Mouse (Mus musculus) common myeloid progenitor, adult 5-6 weeks (primary cell): ENCODE data around the gene Tgm5. TPM values are rescaled to one million over a fixed set of nuclear protein-coding genes. Genes with fewer than 3 reads are reported as not detected.

Experiments used
- total RNA-seq: library from RNA; stranded (forward); fragments of 200-1000, 187-1606 nt; gene quantifications from 2 replicates; pipeline ENCODE4 v1.2.3, GENCODE M21; 2017

Gene Tgm5
- total RNA-seq, 1 experiment from 2014 or later, result not detected

Other genes with a start within 250 kb of the Tgm5 start
- gene Cdan1, start 235.7 kb downstream of the Tgm5 start, total RNA-seq, result 17.3 and 25.6 TPM in 2 replicates
- 5.5 and 6.4 TPM in 2 replicates for gene Ttbk2, start 235.2 kb downstream of the Tgm5 start, total RNA-seq
- 30.4 and 33.0 TPM in 2 replicates for gene Ubr1, start 115.1 kb downstream of the Tgm5 start, total RNA-seq
- gene Tmem62, start 108.8 kb downstream of the Tgm5 start, total RNA-seq, result 2.1 and 4.4 TPM in 2 replicates
- 34.7 and 53.0 TPM in 2 replicates for gene Ccndbp1, start 77.4 kb downstream of the Tgm5 start, total RNA-seq
- gene Epb42, start 48.8 kb downstream of the Tgm5 start, total RNA-seq, result 7.8 and 10.2 TPM in 2 replicates
- not detected in 2 replicates for gene Tgm7, start 24.0 kb upstream of the Tgm5 start, total RNA-seq
- 8.1 and 14.7 TPM in 2 replicates for gene Adal, start 54.6 kb upstream of the Tgm5 start, total RNA-seq
- gene Lcmt2, start 54.8 kb upstream of the Tgm5 start, total RNA-seq, result 8.9 and 11.9 TPM in 2 replicates
- gene Tubgcp4, start 84.8 kb upstream of the Tgm5 start, total RNA-seq, result 30.3 and 32.1 TPM in 2 replicates
- gene Zscan29, start 85.3 kb upstream of the Tgm5 start, total RNA-seq, result 18.0 and 20.1 TPM in 2 replicates
- 43.2 and 45.5 TPM in 2 replicates for gene Trp53bp1, start 185.6 kb upstream of the Tgm5 start, total RNA-seq
- under 0.01 TPM in 1 of 2 replicates, not detected in the other for gene Map1a, start 203.8 kb upstream of the Tgm5 start, total RNA-seq